Mouse (Mus musculus) retina, postnatal 1 day (tissue): Measurements from ENCODE around the gene Hist1h2bp.

Experiments
- DNase-seq: peaks from one replicate; pipeline ENCODE4 v3.0.0-alpha.2; 2012

Gene Hist1h2bp

DNA sequence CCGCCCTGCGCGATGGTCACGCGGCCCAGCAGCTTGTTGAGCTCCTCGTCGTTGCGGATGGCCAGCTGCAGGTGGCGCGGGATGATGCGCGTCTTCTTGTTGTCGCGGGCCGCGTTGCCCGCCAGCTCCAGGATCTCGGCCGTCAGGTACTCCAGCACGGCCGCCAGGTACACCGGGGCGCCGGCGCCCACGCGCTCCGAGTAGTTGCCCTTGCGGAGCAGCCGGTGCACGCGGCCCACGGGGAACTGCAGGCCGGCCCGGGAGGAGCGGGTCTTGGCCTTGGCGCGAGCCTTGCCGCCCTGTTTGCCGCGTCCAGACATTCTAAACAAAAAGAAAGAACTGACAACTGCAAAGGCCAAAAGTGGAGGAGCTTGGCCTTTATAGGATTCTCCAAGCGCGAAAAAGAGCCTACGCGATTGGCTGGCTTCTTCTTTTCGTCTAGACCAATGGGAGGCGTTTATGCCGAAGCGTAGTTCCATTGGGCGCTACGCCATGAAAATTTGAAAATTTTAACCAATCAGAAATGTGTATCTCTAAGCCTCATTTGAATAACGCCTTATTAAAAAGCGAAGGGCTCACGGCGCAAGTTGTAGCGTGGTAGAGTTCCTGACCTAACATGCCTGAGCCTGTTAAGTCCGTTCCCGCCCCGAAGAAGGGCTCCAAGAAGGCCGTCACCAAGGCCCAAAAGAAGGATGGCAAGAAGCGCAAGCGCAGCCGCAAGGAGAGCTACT is at the start of gene Hist1h2bp, which contains the start of gene Hist1h2an:
TSS of gene Hist1h2bp (plus strand) at position 563 of the 731 bp plus-strand sequence.
TSS of gene Hist1h2an (minus strand) at position 320 of the 731 bp plus-strand sequence.
- peak; percentile 99 for DNase-seq

DNA sequence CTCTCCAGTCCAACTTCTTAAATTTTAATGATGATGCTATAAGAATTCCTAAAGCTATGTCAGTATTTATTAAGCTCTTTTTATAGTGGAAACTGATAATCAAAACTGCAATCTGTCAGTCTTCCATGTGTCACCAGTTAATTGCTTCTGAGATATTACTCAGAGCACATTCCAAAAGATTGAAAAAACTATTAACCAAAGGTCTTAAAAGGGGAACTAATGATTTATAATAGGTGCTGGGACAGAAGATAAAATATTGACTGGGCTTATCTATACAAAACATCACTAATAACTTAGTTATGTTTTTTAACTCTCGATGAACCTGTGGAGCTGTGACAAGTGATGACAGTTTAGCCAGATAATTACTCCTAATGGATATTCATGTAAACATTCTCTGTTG is 42.3 kb upstream of the Hist1h2bp start:
- no peak for DNase-seq

DNA sequence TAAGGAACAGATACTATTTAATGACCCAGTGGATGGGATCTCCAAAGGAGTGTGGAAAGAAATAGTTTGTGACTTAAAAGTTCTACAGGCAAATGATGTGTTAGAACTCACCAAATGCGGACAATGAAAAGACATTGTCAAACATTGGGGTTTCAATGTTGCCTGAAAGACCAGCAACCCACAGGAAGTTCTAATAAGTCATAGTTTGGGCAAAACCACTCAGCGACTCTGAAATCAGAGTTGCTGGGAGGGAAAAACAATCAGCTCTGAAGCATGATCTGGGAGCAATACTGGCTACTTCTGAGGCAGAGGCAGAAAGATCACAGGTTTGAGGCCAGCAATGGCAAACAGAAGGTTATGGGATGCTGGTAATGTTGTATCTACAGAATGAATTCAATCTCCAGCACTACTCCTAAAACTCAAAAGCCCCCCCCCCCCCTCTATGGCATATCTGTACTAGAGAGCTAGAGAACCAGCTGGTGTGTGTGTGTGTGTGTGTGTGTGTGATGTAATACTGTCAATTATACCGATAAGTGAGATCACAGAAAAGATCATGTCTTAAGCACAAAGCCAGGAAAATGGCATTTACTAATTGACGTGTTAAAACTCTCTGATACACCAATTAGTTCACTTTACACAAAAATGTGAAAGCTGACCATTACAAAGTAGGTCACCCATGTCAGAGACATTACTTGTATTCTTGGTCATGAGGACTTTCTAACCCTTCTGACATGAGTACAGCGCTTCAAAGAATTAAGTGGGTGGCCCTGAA is 37.7 kb upstream of the Hist1h2bp start:
- peak; percentile 63 for DNase-seq

- peak; percentile 95 for DNase-seq
Measured at GRCm38 (mm10) chr13:21750159-21751017, 36.9 kb upstream of the Hist1h2bp start, which contains the start of gene Hist1h4k. Gene Hist1h4k (minus strand): TSS chr13:21750505.

DNA sequence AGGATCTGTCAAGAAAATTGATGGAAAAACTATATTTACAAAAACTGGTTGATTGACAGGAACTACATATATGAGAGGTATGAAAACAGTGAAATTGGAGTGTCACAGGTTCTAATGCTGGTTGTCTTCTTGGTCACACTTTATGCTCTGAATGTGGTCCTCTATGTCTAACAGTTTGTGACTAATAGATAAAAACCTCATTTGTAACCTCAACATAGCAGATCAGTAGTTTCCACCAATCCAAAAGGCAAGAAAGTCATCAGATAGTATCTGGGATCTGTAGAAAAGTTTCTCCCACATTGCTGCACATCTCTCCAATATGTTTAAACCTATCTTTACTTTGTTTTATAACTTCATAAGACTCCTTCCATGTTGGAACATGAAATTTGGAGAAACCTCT is 35.8 kb upstream of the Hist1h2bp start:
- DNase-seq, result no peak

- no peak for DNase-seq
Measured at GRCm38 (mm10) chr13:21751827-21752226, 35.4 kb upstream of the Hist1h2bp start.

- DNase-seq, result no peak
Measured at GRCm38 (mm10) chr13:21752356-21752755, 34.9 kb upstream of the Hist1h2bp start.

DNA sequence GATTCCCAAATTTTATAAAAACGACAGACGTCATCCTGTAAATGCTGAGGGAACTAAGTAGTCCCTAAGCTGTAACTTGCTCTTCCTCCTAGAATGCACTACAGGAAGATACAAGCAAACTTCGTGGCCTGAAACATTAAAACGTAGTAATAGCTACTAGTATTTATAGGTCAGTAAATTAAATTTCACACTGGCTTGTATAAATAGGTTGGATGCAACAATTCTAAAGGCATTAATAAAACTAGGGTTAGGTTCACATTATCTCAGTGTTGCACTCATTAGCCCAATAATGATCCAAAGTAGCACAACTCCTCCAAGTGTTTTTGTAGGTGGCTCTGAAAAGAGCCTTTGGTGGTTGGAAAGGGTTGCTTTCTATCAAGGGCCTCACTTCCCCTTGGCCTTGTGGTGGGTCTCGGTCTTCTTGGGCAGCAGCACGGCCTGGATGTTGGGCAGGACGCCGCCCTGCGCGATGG is 34.2 kb upstream of the Hist1h2bp start:
- DNase-seq, result no peak

GRCm38 (mm10) chr13:21753524-21754285 is 33.6 kb upstream of the Hist1h2bp start, which contains the start of the genes Hist1h2ak and Hist1h2bn:
Gene Hist1h2ak (minus strand): TSS chr13:21753827.
Gene Hist1h2bn (plus strand): TSS chr13:21754123.
- DNase-seq, result peak; percentile 98

- peak; percentile 79 for DNase-seq
Measured at GRCm38 (mm10) chr13:21754294-21755001, 32.8 kb upstream of the Hist1h2bp start.

DNA sequence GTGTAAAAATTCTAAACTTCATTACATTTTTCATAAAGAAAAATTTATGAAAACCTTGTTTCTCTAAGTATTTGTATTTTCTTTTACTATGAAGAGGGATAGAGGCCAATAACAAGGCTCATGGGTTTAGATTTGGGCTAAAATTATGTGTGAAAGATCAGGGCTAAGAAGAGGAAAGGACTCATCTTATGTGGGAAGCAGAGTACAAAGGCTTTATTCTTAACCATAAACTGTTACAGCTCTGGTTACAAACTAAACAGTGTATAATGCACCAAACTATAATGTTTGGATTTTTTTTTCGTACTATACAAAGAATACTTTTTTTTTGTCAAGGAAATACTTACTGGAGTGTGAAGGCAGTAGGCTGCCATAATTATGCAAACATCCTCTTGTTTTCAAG is 31.6 kb upstream of the Hist1h2bp start:
- DNase-seq, result no peak

GRCm38 (mm10) chr13:21778814-21779766 is 8.2 kb upstream of the Hist1h2bp start:
- peak; percentile 92 for DNase-seq

- DNase-seq, result peak; percentile 88
Measured at GRCm38 (mm10) chr13:21779767-21780731, 7.2 kb upstream of the Hist1h2bp start, which contains the start of gene Hist1h1b. Gene Hist1h1b (minus strand): TSS chr13:21780625.

GRCm38 (mm10) chr13:21781021-21781555 is 6.2 kb upstream of the Hist1h2bp start:
- peak; percentile 11 for DNase-seq

DNA sequence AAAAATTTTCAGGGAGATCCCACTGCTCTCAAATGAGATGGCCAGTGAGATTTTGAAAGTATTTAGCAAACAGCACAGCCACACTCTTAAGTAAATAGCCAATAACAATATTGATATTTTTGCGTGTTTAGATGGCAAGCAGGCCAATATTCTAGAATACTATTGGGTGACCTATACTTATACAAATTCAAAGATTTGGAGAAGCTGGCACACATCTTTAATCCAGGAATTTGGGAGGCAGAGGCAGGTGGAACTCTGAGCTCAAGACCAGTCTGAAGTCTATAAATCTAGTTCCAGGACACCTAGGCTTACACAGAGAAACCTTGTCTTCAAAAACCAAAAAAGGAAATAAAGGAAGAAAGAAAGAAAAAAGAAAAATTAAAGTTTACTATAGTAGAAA is 5.6 kb upstream of the Hist1h2bp start:
- no peak for DNase-seq

GRCm38 (mm10) chr13:21782361-21783254 is 4.7 kb upstream of the Hist1h2bp start:
- DNase-seq, result peak; percentile 65

- DNase-seq, result peak; percentile 95
Measured at GRCm38 (mm10) chr13:21783255-21783617, 4.0 kb upstream of the Hist1h2bp start, which contains the start of gene Hist1h3i. Gene Hist1h3i (minus strand): TSS chr13:21783370.
